Mouse (Mus musculus) MEL (cell line): ENCODE results near the gene Insig1. TPM values are rescaled to one million over a fixed set of nuclear protein-coding genes. Genes with fewer than 3 reads are reported as not detected.

Experiments used
- DNase-seq: peaks from one replicate; pipeline ENCODE4 v3.0.0; 2011; ENCODE audit warnings: low read depth, low spot score
- H3K27ac ChIP-seq: 2 replicates; pipeline ENCODE4 v1.5.1; 2012; ENCODE audit warnings: low read depth, mild to moderate bottlenecking, control low read depth, low read length, moderate library complexity; ENCODE audit not compliant: control insufficient read depth
- H3K27me3 ChIP-seq, 2 experiments: fragments of 150-350 bp in 1 of 2; sonication (generic) in 1 of 2; 2 replicates each; pipeline ENCODE4 v1.6.1; 2012; ENCODE audit warnings: low read length in 2 of 2, mild to moderate bottlenecking in 2 of 2, improper control_type of control experiment in 1 of 2, moderate library complexity in 1 of 2; ENCODE audit not compliant: insufficient read depth in 2 of 2, control insufficient read depth in 1 of 2
- H3K36me3 ChIP-seq, 2 experiments: 2 replicates each; pipeline ENCODE4 v1.6.1; 2012 to 2014; ENCODE audit warnings: low read length in 2 of 2, improper control_type of control experiment in 1 of 2, inconsistent platforms in 1 of 2, mild to moderate bottlenecking in 1 of 2; ENCODE audit not compliant: insufficient read depth in 2 of 2, control insufficient read depth in 1 of 2
- H3K4me1 ChIP-seq, 2 experiments: fragments of 150-350 bp in 1 of 2; sonication (generic) in 1 of 2; 2 replicates each; pipeline ENCODE4 v1.6.1; 2012; ENCODE audit warnings: low read length in 2 of 2, improper control_type of control experiment in 1 of 2, mild to moderate bottlenecking in 1 of 2; ENCODE audit not compliant: insufficient read depth in 2 of 2, control insufficient read depth in 1 of 2
- H3K4me3 ChIP-seq, 2 experiments: fragments of 150-350 bp in 1 of 2; sonication (generic) in 1 of 2; 2 replicates each; pipeline ENCODE4 v1.5.1; 2012; ENCODE audit warnings: low read depth in 2 of 2, low read length in 2 of 2, mild to moderate bottlenecking in 2 of 2, moderate library complexity in 2 of 2, control low read depth in 1 of 2, improper control_type of control experiment in 1 of 2; ENCODE audit not compliant: control insufficient read depth in 1 of 2, insufficient read depth in 1 of 2
- H3K79me2 ChIP-seq: 2 replicates; pipeline ENCODE4 v1.6.1; 2012; ENCODE audit warnings: mild to moderate bottlenecking, low read length, moderate library complexity; ENCODE audit not compliant: control insufficient read depth, poor library complexity, insufficient read depth
- H3K9ac ChIP-seq: 2 replicates; pipeline ENCODE4 v1.6.1; 2012; ENCODE audit warnings: low read depth, mild to moderate bottlenecking, control low read depth, low read length, moderate library complexity; ENCODE audit not compliant: control insufficient read depth, poor library complexity, severe bottlenecking
- H3K9me3 ChIP-seq: fragments of 150-350 bp; sonication (generic); replicated peaks from 2 replicates; pipeline ENCODE4 v1.6.1; 2012; ENCODE audit warnings: mild to moderate bottlenecking, low read length, improper control_type of control experiment, moderate library complexity; ENCODE audit not compliant: insufficient read depth
- BHLHE40 ChIP-seq: IDR thresholded peaks from 2 replicates; pipeline ENCODE4 v1.6.1; 2012; ENCODE audit warnings: low read depth, mild to moderate bottlenecking, inconsistent platforms, low read length, improper control_type of control experiment, borderline replicate concordance
- CHD1 ChIP-seq: IDR thresholded peaks from 2 replicates; pipeline ENCODE4 v1.6.1; 2012; ENCODE audit warnings: low read depth, mild to moderate bottlenecking, inconsistent platforms, low read length, improper control_type of control experiment
- CHD2 ChIP-seq: IDR thresholded peaks from 2 replicates; pipeline ENCODE4 v1.6.1; 2011; ENCODE audit warnings: low read length, improper control_type of control experiment
- CTCF ChIP-seq, 3 experiments: IDR thresholded peaks in 2 of 3; conservative IDR thresholded peaks in 1 of 3; 2 replicates each; pipeline ENCODE4 v1.5.1; 2011 to 2012; ENCODE audit warnings: low read length in 3 of 3, low read depth in 2 of 3, mild to moderate bottlenecking in 2 of 3, improper control_type of control experiment in 1 of 3, inconsistent platforms in 1 of 3, mixed read lengths in 1 of 3, moderate library complexity in 1 of 3; ENCODE audit not compliant: control insufficient read depth in 1 of 3, insufficient read depth in 1 of 3, poor library complexity in 1 of 3, severe bottlenecking in 1 of 3
- E2F4 ChIP-seq: IDR thresholded peaks from 2 replicates; pipeline ENCODE4 v1.6.1; 2011; ENCODE audit warnings: low read depth, low read length, improper control_type of control experiment, borderline replicate concordance
- ELF1 ChIP-seq: IDR thresholded peaks from 2 replicates; pipeline ENCODE4 v1.6.1; 2014; ENCODE audit warnings: low read depth, mild to moderate bottlenecking, inconsistent platforms, low read length, improper control_type of control experiment, moderate library complexity
- EP300 ChIP-seq, 2 experiments: IDR thresholded peaks; 2 replicates each; pipeline ENCODE4 v1.6.1; 2011; ENCODE audit warnings: improper control_type of control experiment in 2 of 2, low read length in 2 of 2, low read depth in 1 of 2, mild to moderate bottlenecking in 1 of 2
- ETS1 ChIP-seq: IDR thresholded peaks from 2 replicates; pipeline ENCODE4 v1.6.1; 2012; ENCODE audit warnings: low read depth, mild to moderate bottlenecking, inconsistent platforms, low read length, improper control_type of control experiment, moderate library complexity
- GABPA ChIP-seq: IDR thresholded peaks from 2 replicates; pipeline ENCODE4 v1.6.1; 2012; ENCODE audit warnings: low read depth, mild to moderate bottlenecking, inconsistent platforms, low read length, improper control_type of control experiment, moderate library complexity
- GATA1 ChIP-seq: IDR thresholded peaks from 2 replicates; pipeline ENCODE4 v1.6.1; 2011; ENCODE audit warnings: low read depth, low read length, improper control_type of control experiment
- HCFC1 ChIP-seq: IDR thresholded peaks from 2 replicates; pipeline ENCODE4 v1.6.1; 2012; ENCODE audit warnings: low read depth, mild to moderate bottlenecking, inconsistent platforms, low read length, improper control_type of control experiment, moderate library complexity
- JUND ChIP-seq: IDR thresholded peaks from 2 replicates; pipeline ENCODE4 v1.6.1; 2011; ENCODE audit warnings: low read depth, mild to moderate bottlenecking, improper control_type of control experiment, low read length
- KAT2A ChIP-seq: conservative IDR thresholded peaks from 2 replicates; pipeline ENCODE4 v1.6.1; 2012; ENCODE audit warnings: low read depth, low read length, improper control_type of control experiment, inconsistent platforms
- MAFK ChIP-seq: IDR thresholded peaks from 2 replicates; pipeline ENCODE4 v1.6.1; 2011; ENCODE audit warnings: low read depth, mild to moderate bottlenecking, low read length, improper control_type of control experiment, borderline replicate concordance
- MAX ChIP-seq: IDR thresholded peaks from 2 replicates; pipeline ENCODE4 v1.6.1; 2011; ENCODE audit warnings: low read length, improper control_type of control experiment
- MAZ ChIP-seq: IDR thresholded peaks from 2 replicates; pipeline ENCODE4 v1.6.1; 2012; ENCODE audit warnings: low read depth, mild to moderate bottlenecking, inconsistent platforms, low read length, improper control_type of control experiment
- MEF2A ChIP-seq: IDR thresholded peaks from 2 replicates; pipeline ENCODE4 v1.6.1; 2014; ENCODE audit warnings: low read depth, mild to moderate bottlenecking, inconsistent platforms, low read length, improper control_type of control experiment; ENCODE audit not compliant: poor library complexity, insufficient replicate concordance, severe bottlenecking; ENCODE audit errors: extremely low read depth
- MXI1 ChIP-seq: IDR thresholded peaks from 2 replicates; pipeline ENCODE4 v1.6.1; 2011; ENCODE audit warnings: mild to moderate bottlenecking, low read depth, low read length, improper control_type of control experiment
- MYB ChIP-seq: IDR thresholded peaks from 2 replicates; pipeline ENCODE4 v1.6.1; 2011; ENCODE audit warnings: mild to moderate bottlenecking, low read depth, low read length, improper control_type of control experiment
- MYC ChIP-seq: IDR thresholded peaks from 2 replicates; pipeline ENCODE4 v1.6.1; 2011; ENCODE audit warnings: low read depth, mild to moderate bottlenecking, low read length, improper control_type of control experiment, moderate library complexity
- NELFE ChIP-seq: IDR thresholded peaks from 2 replicates; pipeline ENCODE4 v1.6.1; 2011; ENCODE audit warnings: low read depth, low read length, improper control_type of control experiment
- NRF1 ChIP-seq: IDR thresholded peaks from 2 replicates; pipeline ENCODE4 v1.6.1; 2014; ENCODE audit warnings: low read depth, mild to moderate bottlenecking, inconsistent platforms, low read length, improper control_type of control experiment, moderate library complexity; ENCODE audit not compliant: poor library complexity, insufficient read depth, severe bottlenecking
- POLR2A ChIP-seq, 2 experiments: IDR thresholded peaks; 2 replicates each; pipeline ENCODE4 v1.6.1; 2011 to 2012; ENCODE audit warnings: low read length in 2 of 2, mild to moderate bottlenecking in 2 of 2, control low read depth in 1 of 2, improper control_type of control experiment in 1 of 2, low read depth in 1 of 2, moderate library complexity in 1 of 2; ENCODE audit not compliant: control insufficient read depth in 1 of 2, insufficient read depth in 1 of 2, poor library complexity in 1 of 2
- POLR2AphosphoS2 ChIP-seq: IDR thresholded peaks from 2 replicates; pipeline ENCODE4 v1.6.1; 2011; ENCODE audit warnings: low read length, improper control_type of control experiment
- POLR2AphosphoS5 ChIP-seq: IDR thresholded peaks from 2 replicates; pipeline ENCODE4 v1.6.1; 2012; ENCODE audit warnings: low read depth, borderline replicate concordance, mild to moderate bottlenecking, inconsistent platforms, low read length, moderate library complexity, mixed read lengths
- RCOR1 ChIP-seq: IDR thresholded peaks from 2 replicates; pipeline ENCODE4 v1.6.1; 2012; ENCODE audit warnings: low read depth, mild to moderate bottlenecking, inconsistent platforms, low read length, improper control_type of control experiment
- SIN3A ChIP-seq: IDR thresholded peaks from 2 replicates; pipeline ENCODE4 v1.6.1; 2012; ENCODE audit warnings: low read length, improper control_type of control experiment, inconsistent platforms
- TAL1 ChIP-seq: IDR thresholded peaks from 2 replicates; pipeline ENCODE4 v1.6.1; 2012; ENCODE audit warnings: mild to moderate bottlenecking, inconsistent platforms, low read length, moderate library complexity, mixed read lengths
- TBP ChIP-seq: IDR thresholded peaks from 2 replicates; pipeline ENCODE4 v1.8.0; 2011; ENCODE audit warnings: low read depth, low read length, improper control_type of control experiment
- TCF12 ChIP-seq: IDR thresholded peaks from 2 replicates; pipeline ENCODE4 v1.6.1; 2014; ENCODE audit warnings: low read depth, mild to moderate bottlenecking, inconsistent platforms, low read length, improper control_type of control experiment, moderate library complexity
- UBTF ChIP-seq: IDR thresholded peaks from 2 replicates; pipeline ENCODE4 v1.6.1; 2012; ENCODE audit warnings: low read depth, mild to moderate bottlenecking, inconsistent platforms, low read length, improper control_type of control experiment, moderate library complexity, borderline replicate concordance; ENCODE audit not compliant: insufficient read depth
- USF1 ChIP-seq: IDR thresholded peaks from 2 replicates; pipeline ENCODE4 v1.6.1; 2014; ENCODE audit warnings: low read depth, mild to moderate bottlenecking, inconsistent platforms, low read length, improper control_type of control experiment, moderate library complexity
- ZC3H11A ChIP-seq: IDR thresholded peaks from 2 replicates; pipeline ENCODE4 v1.6.1; 2012; ENCODE audit warnings: low read depth, mild to moderate bottlenecking, inconsistent platforms, low read length, improper control_type of control experiment
- ZKSCAN1 ChIP-seq: IDR thresholded peaks from 2 replicates; pipeline ENCODE4 v1.6.1; 2012; ENCODE audit warnings: low read depth, mild to moderate bottlenecking, inconsistent platforms, low read length, improper control_type of control experiment, moderate library complexity
- ZMIZ1 ChIP-seq: IDR thresholded peaks from 2 replicates; pipeline ENCODE4 v1.6.1; 2012; ENCODE audit warnings: low read depth, mild to moderate bottlenecking, inconsistent platforms, low read length, improper control_type of control experiment, moderate library complexity
- ZNF384 ChIP-seq: IDR thresholded peaks from 2 replicates; pipeline ENCODE4 v1.6.1; 2012; ENCODE audit warnings: low read depth, mild to moderate bottlenecking, inconsistent platforms, low read length, improper control_type of control experiment
- polyA plus RNA-seq, 2 experiments: library from polyadenylated mRNA; stranded (reverse) in 1 of 2; unstranded in 1 of 2; fragments of >175 nt in 1 of 2; fragments of >200 nt in 1 of 2; gene quantifications; 2 replicates each; pipeline versions ENCODE4 v1.2.1 to v1.2.4; 2012; ENCODE audit warnings: low replicate concordance in 2 of 2, low read depth in 1 of 2; ENCODE audit not compliant: insufficient read length in 2 of 2, insufficient read depth in 1 of 2, missing spikeins in 1 of 2
- total RNA-seq: library from RNA; depleted of rRNA; stranded (reverse); fragments of 300-350 nt; gene quantifications from 2 replicates; pipeline ENCODE4 v1.2.3, GENCODE M21; 2012

The Insig1 gene
- total and polyA plus RNA-seq, 3 experiments, result 61.3 to 73.2 TPM; not detected in 1

DNA sequence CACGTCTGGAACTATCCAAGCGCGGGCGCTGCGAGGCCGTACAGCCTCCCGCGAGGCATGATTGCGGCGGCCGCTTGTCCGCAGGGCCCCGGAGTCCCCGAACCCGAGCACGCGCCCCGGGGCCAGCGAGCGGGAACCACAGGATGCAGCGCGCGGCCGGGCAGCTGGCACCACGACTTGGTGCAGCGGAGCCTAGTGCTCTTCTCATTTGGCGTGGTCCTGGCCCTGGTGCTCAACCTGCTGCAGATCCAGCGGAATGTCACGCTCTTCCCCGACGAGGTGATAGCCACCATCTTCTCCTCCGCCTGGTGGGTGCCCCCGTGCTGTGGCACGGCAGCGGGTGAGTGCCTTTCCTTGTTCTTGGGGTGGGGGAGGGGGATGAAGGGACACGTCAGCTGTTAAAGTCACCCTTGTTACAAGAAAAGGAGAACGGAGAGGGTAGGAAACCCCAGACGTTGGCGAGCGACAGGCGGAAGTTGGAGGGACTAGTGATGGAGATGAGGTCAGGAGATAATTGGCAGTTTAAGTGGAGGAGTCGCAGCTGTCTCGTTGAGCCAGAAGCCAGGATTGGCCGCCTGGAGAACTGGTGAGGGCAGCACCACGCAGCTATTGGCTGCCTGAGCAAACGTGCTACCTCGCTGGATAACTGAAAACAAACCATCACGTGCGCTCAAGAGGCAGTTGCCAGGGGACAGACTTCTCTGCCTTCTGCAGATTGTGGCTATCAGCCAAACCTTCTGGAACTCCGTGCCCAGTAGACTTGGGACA, 477 bp downstream of the Insig1 start:
- H3K27ac ChIP-seq, result peak overlapping the region; percentile 6
- H3K79me2 ChIP-seq, result peaks cover 17% of the 10 kb centered on the region
- H3K4me1 ChIP-seq, result peaks cover 5 to 17% of the 10 kb centered on the region in 2 experiments
- peak overlapping the region; percentile 81 for H3K9ac ChIP-seq
- H3K9me3 ChIP-seq, result no peaks in the 10 kb centered on the region
- H3K4me3 ChIP-seq, result peak overlapping the region; percentile 48 to 61
- peak; percentile 93 for DNase-seq
- H3K36me3 ChIP-seq, result peaks cover 10 to 25% of the 10 kb centered on the region in 2 experiments
- no peaks in the 10 kb centered on the region for H3K27me3 ChIP-seq
- TF ChIP-seq MAZ (peak; percentile 39; the same call in 1 of the 2 replicates), ETS1 (peak; percentile 61), CTCF (IDR thresholded peaks at IDR 0.05 in 2 of 3, conservative IDR thresholded peaks at IDR 0.05 in 1 of 3; ENCODE audit: control insufficient read depth in 1 of 3, insufficient read depth in 1 of 3, low read depth in 2 of 3, low read length in 3 of 3, poor library complexity in 1 of 3, severe bottlenecking in 1 of 3) (no peak), TBP (peak; percentile 55; the same call in 1 of the 2 replicates), POLR2A (IDR thresholded peaks at IDR 0.05; ENCODE audit: control insufficient read depth in 1 of 2, insufficient read depth in 1 of 2, low read depth in 1 of 2, low read length in 2 of 2, poor library complexity in 1 of 2) (no peak), GABPA (no peak), NRF1 (no peak), MAFK (no peak), ZNF384 (no peak), ZC3H11A (no peak), E2F4 (peak; percentile 38; the same call in 1 of the 2 replicates), POLR2AphosphoS2 (peak; percentile 41), USF1 (peak; percentile 87), ZKSCAN1 (no peak), EP300 (IDR thresholded peaks at IDR 0.05; ENCODE audit: low read depth in 1 of 2, low read length in 2 of 2) (peak in 1 of 2 experiments; percentile 66), TAL1 (peak; percentile 67), MAX (peak; percentile 98), ZMIZ1 (peak; percentile 10), KAT2A (no peak), MXI1 (peak; percentile 85), GATA1 (peak; percentile 95), BHLHE40 (peak; percentile 95), CHD1 (no peak), POLR2AphosphoS5 (0 out of 2 replicates have a peak, but pooled peaks have one; percentile 26), UBTF (no peak), RCOR1 (peak; percentile 87), NELFE (no peak), HCFC1 (peak; percentile 12), JUND (no peak), SIN3A (peak; percentile 95), ELF1 (peak; percentile 44; the same call in 1 of the 2 replicates), MYB (peak; percentile 28; the same call in 1 of the 2 replicates), CHD2 (peak; percentile 56), TCF12 (peak; percentile 37; the same call in 1 of the 2 replicates), MEF2A (no peak), MYC (0 out of 2 replicates have a peak, but pooled peaks have one; percentile 22)
